Mouse (Mus musculus): Measurements from ENCODE around the gene Slc28a1. TPM values are rescaled to one million over a fixed set of nuclear protein-coding genes. Genes with fewer than 3 reads are reported as not detected.
"Not testable (repeated sequence)": the region's sequence is repeated elsewhere in the genome, so short reads cannot be mapped to it uniquely, and the experiment has no call there.

Gene Slc28a1
- polyA plus RNA-seq, 1 experiment from 2014 or later: 9.1 TPM

DNA sequence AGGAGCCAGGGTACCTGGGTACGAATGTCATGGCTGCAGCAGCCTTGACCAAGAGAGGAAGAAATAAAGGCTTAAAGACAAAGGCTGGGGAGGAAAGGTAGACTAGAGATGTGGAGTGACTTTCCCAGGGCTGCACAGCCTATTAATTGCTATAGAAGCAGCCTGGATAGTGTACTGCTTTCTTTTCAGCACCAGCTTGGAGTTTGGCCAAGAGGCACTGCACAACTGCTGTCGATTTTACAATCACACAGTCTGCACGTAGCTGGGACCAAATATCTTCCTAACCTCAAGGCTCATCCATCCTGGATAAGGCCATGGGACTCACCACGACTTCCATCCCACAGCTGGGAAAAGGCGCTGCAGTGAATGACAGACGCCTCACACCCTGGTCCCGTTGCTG is 54.8 kb downstream of the Slc28a1 start:
- Histone ChIP-seq H3K9ac (ENCODE audit: low read depth, low read length) (no peak overlapping the region), H3K4me1 (ENCODE audit: control insufficient read depth, insufficient read depth, low read length) (no peaks in the 10 kb centered on the region), H3K36me3 (ENCODE audit: control insufficient read depth, insufficient read depth, low read length) (no peaks in the 10 kb centered on the region), H3K4me2 (ENCODE audit: low read depth, low read length) (no peak overlapping the region), H3K27me3 (replicated peaks; ENCODE audit: control insufficient read depth, insufficient read depth, low read length) (no peaks in the 10 kb centered on the region), H3K27ac (ENCODE audit: low read length) (no peak overlapping the region), H3K4me3 (ENCODE audit: low read length) (no peak overlapping the region), H3K9me3 (ENCODE audit: control insufficient read depth, low read length) (no peaks in the 10 kb centered on the region)
- no peak for ATAC-seq
- WGBS: 70% methylated on average over 7 of the region's 7 CpGs

GRCm38 (mm10) chr7:81173931-81174330 is 59.3 kb downstream of the Slc28a1 start:
- H3K9ac ChIP-seq (ENCODE audit: low read depth, low read length): no peak overlapping the region
- 93% methylated on average over 2 of the region's 2 CpGs for WGBS
- no peaks in the 10 kb centered on the region for H3K36me3 ChIP-seq (ENCODE audit: control insufficient read depth, insufficient read depth, low read length)
- H3K9me3 ChIP-seq (ENCODE audit: control insufficient read depth, low read length): no peaks in the 10 kb centered on the region
- no peak overlapping the region for H3K4me2 ChIP-seq (ENCODE audit: low read depth, low read length)
- H3K27me3 ChIP-seq (replicated peaks; ENCODE audit: control insufficient read depth, insufficient read depth, low read length): no peaks in the 10 kb centered on the region
- no peak overlapping the region for H3K27ac ChIP-seq (ENCODE audit: low read length)
- H3K4me3 ChIP-seq (ENCODE audit: low read length): no peak overlapping the region
- no peak for ATAC-seq
- no peaks in the 10 kb centered on the region for H3K4me1 ChIP-seq (ENCODE audit: control insufficient read depth, insufficient read depth, low read length)

DNA sequence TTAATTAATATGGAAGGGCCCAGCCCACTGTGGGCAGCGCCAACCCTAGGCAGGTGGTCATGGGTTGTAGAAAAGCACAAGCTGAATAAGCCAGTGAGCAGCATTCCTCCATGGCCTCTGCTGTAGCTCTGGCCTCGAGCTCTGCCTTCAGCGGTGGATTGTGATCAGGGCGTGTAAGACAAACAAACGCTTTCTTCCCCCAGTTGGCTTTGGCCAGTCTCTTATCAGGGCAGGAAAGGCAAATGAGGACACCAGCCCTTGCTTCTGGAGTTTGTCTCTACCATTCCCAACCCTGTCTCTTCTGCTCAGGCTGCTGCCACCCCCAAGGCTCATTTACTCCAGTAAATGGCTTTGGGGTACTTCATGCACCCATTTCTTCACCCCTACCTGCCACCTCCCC is 60.1 kb downstream of the Slc28a1 start:
- no peak for ATAC-seq
- WGBS: 59% methylated on average over 5 of the region's 5 CpGs

GRCm38 (mm10) chr7:81176187-81176769 is 61.7 kb downstream of the Slc28a1 start:
- Histone ChIP-seq H3K36me3 (ENCODE audit: control insufficient read depth, insufficient read depth, low read length) (no peaks in the 10 kb centered on the region), H3K9ac (ENCODE audit: low read depth, low read length) (no peak overlapping the region), H3K4me1 (ENCODE audit: control insufficient read depth, insufficient read depth, low read length) (no peaks in the 10 kb centered on the region), H3K9me3 (ENCODE audit: control insufficient read depth, low read length) (no peaks in the 10 kb centered on the region), H3K4me2 (ENCODE audit: low read depth, low read length) (no peak overlapping the region), H3K4me3 (ENCODE audit: low read length) (no peak overlapping the region), H3K27ac (ENCODE audit: low read length) (no peak overlapping the region), H3K27me3 (replicated peaks; ENCODE audit: control insufficient read depth, insufficient read depth, low read length) (no peaks in the 10 kb centered on the region)
- ATAC-seq: no peak
- WGBS: 52% methylated on average over 5 of the region's 5 CpGs

More for the DNA sequence above, 60.1 kb downstream of the Slc28a1 start:
- Histone ChIP-seq H3K36me3 (ENCODE audit: control insufficient read depth, insufficient read depth, low read length) (no peaks in the 10 kb centered on the region), H3K4me3 (ENCODE audit: low read length) (no peak overlapping the region), H3K27ac (ENCODE audit: low read length) (no peak overlapping the region), H3K9ac (ENCODE audit: low read depth, low read length) (no peak overlapping the region), H3K27me3 (replicated peaks; ENCODE audit: control insufficient read depth, insufficient read depth, low read length) (no peaks in the 10 kb centered on the region), H3K4me2 (ENCODE audit: low read depth, low read length) (no peak overlapping the region), H3K4me1 (ENCODE audit: control insufficient read depth, insufficient read depth, low read length) (no peaks in the 10 kb centered on the region), H3K9me3 (ENCODE audit: control insufficient read depth, low read length) (no peaks in the 10 kb centered on the region)

DNA sequence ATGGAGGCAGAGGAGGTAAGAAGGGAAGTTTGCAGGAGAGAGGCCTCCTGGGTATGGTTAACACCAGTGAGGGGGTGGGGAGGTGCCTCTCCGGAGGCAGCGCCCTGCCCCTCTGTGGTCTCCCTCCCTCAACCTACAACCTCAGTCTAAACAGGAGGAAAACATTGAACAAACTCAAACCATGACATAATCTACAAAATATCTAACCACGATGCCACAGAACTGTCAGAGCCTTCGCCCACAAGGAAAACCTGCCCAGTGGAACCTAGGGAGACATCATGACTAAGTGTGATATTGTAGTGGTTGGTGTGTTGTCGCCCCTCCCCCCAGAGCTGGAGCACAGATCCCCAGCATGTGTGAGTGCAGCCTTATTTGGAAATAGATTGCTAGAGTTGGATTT is 64.9 kb downstream of the Slc28a1 start:
- no peaks in the 10 kb centered on the region for H3K4me1 ChIP-seq (ENCODE audit: control insufficient read depth, insufficient read depth, low read length)
- no peak overlapping the region for H3K4me3 ChIP-seq (ENCODE audit: low read length)
- no peaks in the 10 kb centered on the region for H3K27me3 ChIP-seq (replicated peaks; ENCODE audit: control insufficient read depth, insufficient read depth, low read length)
- H3K9ac ChIP-seq (ENCODE audit: low read depth, low read length): no peak overlapping the region
- no peaks in the 10 kb centered on the region for H3K36me3 ChIP-seq (ENCODE audit: control insufficient read depth, insufficient read depth, low read length)
- no peak for ATAC-seq
- no peak overlapping the region for H3K4me2 ChIP-seq (ENCODE audit: low read depth, low read length)
- no peak overlapping the region for H3K27ac ChIP-seq (ENCODE audit: low read length)
- WGBS: 54% methylated on average over 5 of the region's 5 CpGs
- H3K9me3 ChIP-seq (ENCODE audit: control insufficient read depth, low read length): no peaks in the 10 kb centered on the region

DNA sequence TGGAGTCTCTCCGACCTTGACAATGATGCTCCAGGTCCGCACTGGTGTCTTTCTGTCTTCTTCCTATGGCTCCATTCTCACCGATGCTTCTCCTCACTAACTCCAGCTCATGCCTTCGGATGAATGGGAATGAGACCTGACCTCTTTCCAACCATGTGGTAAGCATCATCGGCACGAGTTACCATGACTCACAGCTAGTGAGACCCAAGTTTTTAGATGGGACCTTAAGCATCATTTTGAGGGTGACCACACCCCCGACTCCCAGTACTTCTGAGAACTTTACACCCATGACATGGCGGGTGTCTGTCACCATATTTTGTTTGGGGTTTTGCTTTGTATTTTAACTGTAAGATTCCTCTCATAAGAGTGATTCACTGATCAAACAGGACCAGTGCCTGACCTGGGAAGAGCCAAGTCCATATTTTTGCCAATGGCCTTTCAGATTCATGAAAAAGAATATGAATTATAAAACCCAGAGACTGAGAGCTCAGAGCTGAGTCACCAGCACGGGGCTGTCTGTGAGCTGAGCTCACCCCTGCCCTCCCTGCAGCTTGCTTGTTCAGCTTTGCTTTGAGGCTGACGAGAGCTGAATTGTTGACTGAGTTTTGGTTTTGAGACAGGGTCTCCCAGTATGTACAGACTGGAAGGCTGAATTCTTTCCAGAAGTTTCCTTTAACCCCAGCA is 68.0 kb downstream of the Slc28a1 start:
- no peak overlapping the region for H3K9ac ChIP-seq (ENCODE audit: low read depth, low read length)
- WGBS: 82% methylated on average over 10 of the region's 10 CpGs
- no peaks in the 10 kb centered on the region for H3K9me3 ChIP-seq (ENCODE audit: control insufficient read depth, low read length)
- H3K4me2 ChIP-seq (ENCODE audit: low read depth, low read length): no peak overlapping the region
- no peaks in the 10 kb centered on the region for H3K4me1 ChIP-seq (ENCODE audit: control insufficient read depth, insufficient read depth, low read length)
- no peaks in the 10 kb centered on the region for H3K27me3 ChIP-seq (replicated peaks; ENCODE audit: control insufficient read depth, insufficient read depth, low read length)
- H3K27ac ChIP-seq (ENCODE audit: low read length): no peak overlapping the region
- no peaks in the 10 kb centered on the region for H3K36me3 ChIP-seq (ENCODE audit: control insufficient read depth, insufficient read depth, low read length)
- ATAC-seq: no peak
- H3K4me3 ChIP-seq (ENCODE audit: low read length): no peak overlapping the region

DNA sequence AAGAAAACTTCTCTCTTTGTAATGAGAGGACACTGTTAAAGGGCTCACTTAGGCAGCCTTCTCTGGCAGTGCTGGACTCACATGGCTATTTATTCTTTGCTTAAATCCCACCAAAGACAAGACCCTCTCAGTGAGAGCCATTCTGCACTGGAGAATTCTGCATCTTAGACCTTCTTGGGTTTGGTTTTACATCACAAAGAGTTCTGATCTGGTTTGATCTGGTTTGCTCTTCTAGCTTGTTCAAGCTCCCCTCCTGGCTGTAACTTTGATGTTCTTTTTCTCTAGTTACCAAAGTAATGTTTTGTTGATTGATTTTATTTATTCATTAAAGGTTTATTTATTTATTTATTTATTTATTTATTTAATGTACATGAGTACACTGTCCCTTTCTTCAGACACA is 68.6 kb downstream of the Slc28a1 start:
- Histone ChIP-seq H3K4me1 (ENCODE audit: control insufficient read depth, insufficient read depth, low read length) (no peaks in the 10 kb centered on the region), H3K4me3 (ENCODE audit: low read length) (no peak overlapping the region), H3K9me3 (ENCODE audit: control insufficient read depth, low read length) (no peaks in the 10 kb centered on the region), H3K36me3 (ENCODE audit: control insufficient read depth, insufficient read depth, low read length) (no peaks in the 10 kb centered on the region), H3K27ac (ENCODE audit: low read length) (no peak overlapping the region), H3K9ac (ENCODE audit: low read depth, low read length) (no peak overlapping the region), H3K4me2 (ENCODE audit: low read depth, low read length) (no peak overlapping the region), H3K27me3 (replicated peaks; ENCODE audit: control insufficient read depth, insufficient read depth, low read length) (no peaks in the 10 kb centered on the region)
- ATAC-seq: no peak

- H3K9me3 ChIP-seq (ENCODE audit: control insufficient read depth, low read length): no peaks in the 10 kb centered on the region
- WGBS: 85% methylated on average over 2 of the region's 2 CpGs
- no peak for ATAC-seq
- no peaks in the 10 kb centered on the region for H3K27me3 ChIP-seq (replicated peaks; ENCODE audit: control insufficient read depth, insufficient read depth, low read length)
- H3K4me3 ChIP-seq (ENCODE audit: low read length): no peak overlapping the region
- no peak overlapping the region for H3K27ac ChIP-seq (ENCODE audit: low read length)
- no peaks in the 10 kb centered on the region for H3K4me1 ChIP-seq (ENCODE audit: control insufficient read depth, insufficient read depth, low read length)
- H3K4me2 ChIP-seq (ENCODE audit: low read depth, low read length): no peak overlapping the region
- H3K9ac ChIP-seq (ENCODE audit: low read depth, low read length): no peak overlapping the region
- H3K36me3 ChIP-seq (ENCODE audit: control insufficient read depth, insufficient read depth, low read length): no peaks in the 10 kb centered on the region
Observed at GRCm38 (mm10) chr7:81184136-81184535, 69.5 kb downstream of the Slc28a1 start.

GRCm38 (mm10) chr7:81184651-81185050 is 70.1 kb downstream of the Slc28a1 start:
- no peak overlapping the region for H3K9ac ChIP-seq (ENCODE audit: low read depth, low read length)
- H3K4me2 ChIP-seq (ENCODE audit: low read depth, low read length): no peak overlapping the region
- no peak overlapping the region for H3K27ac ChIP-seq (ENCODE audit: low read length)
- 71% methylated on average over 1 of the region's 1 CpGs for WGBS
- no peaks in the 10 kb centered on the region for H3K27me3 ChIP-seq (replicated peaks; ENCODE audit: control insufficient read depth, insufficient read depth, low read length)
- no peak for ATAC-seq
- H3K36me3 ChIP-seq (ENCODE audit: control insufficient read depth, insufficient read depth, low read length): no peaks in the 10 kb centered on the region
- no peak overlapping the region for H3K4me3 ChIP-seq (ENCODE audit: low read length)
- H3K4me1 ChIP-seq (ENCODE audit: control insufficient read depth, insufficient read depth, low read length): no peaks in the 10 kb centered on the region
- H3K9me3 ChIP-seq (ENCODE audit: control insufficient read depth, low read length): no peaks in the 10 kb centered on the region

DNA sequence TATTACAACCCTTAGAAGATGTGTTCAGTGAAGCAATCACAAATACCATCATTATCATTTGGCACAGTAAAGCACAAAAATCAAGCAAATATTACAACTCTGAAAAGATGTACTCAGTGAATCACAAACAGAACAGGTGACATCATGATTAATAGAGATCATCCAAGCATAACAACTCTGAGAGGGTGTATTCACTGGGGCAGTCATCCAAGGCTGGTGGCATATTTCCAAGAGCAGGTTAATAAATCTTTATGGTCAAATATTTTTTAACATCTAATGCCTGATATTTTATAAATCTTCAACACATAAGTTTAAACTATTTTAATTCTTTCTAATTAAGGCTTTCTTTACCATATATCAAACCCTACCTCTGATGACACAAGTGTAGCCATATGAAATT is 71.4 kb downstream of the Slc28a1 start:
- H3K27ac ChIP-seq (ENCODE audit: low read length); H3K36me3 ChIP-seq (ENCODE audit: control insufficient read depth, insufficient read depth, low read length); H3K4me3 ChIP-seq (ENCODE audit: low read length); H3K27me3 ChIP-seq (replicated peaks; ENCODE audit: control insufficient read depth, insufficient read depth, low read length); ATAC-seq; H3K9ac ChIP-seq (ENCODE audit: low read depth, low read length); H3K4me2 ChIP-seq (ENCODE audit: low read depth, low read length); H3K9me3 ChIP-seq (ENCODE audit: control insufficient read depth, low read length); H3K4me1 ChIP-seq (ENCODE audit: control insufficient read depth, insufficient read depth, low read length): not testable (repeated sequence)
